Mouse (Mus musculus) G1E-ER4 (cell line): Measurements from ENCODE around the gene Tmem35b. TPM values are rescaled to one million over a fixed set of nuclear protein-coding genes. Genes with fewer than 3 reads are reported as not detected.

Experiments used
- GATA1 ChIP-seq: IDR thresholded peaks from one replicate; pipeline ENCODE4 v1.8.0; 2012; ENCODE audit warnings: low read length, inconsistent platforms
- polyA plus RNA-seq: library from polyadenylated mRNA; stranded (reverse); fragments of >175 nt; gene quantifications from 2 replicates; pipeline ENCODE4 v1.2.3, GENCODE M21; 2012

Tmem35b gene
- polyA plus RNA-seq, 1 experiment: 0.27 TPM

GRCm38 (mm10) chr4:127157746-127158145 is 34.3 kb downstream of the Tmem35b start:
- no peak for TF ChIP-seq GATA1

- TF ChIP-seq GATA1: no peak
These were observed 40.4 kb downstream of the Tmem35b start for GRCm38 (mm10) chr4:127163926-127164325.

GRCm38 (mm10) chr4:127167096-127167495 is 43.6 kb downstream of the Tmem35b start:
- TF ChIP-seq GATA1: no peak

- TF ChIP-seq GATA1: no peak
These were observed 44.2 kb downstream of the Tmem35b start for GRCm38 (mm10) chr4:127167731-127168130.

GRCm38 (mm10) chr4:127168211-127168913 is 44.9 kb downstream of the Tmem35b start:
- TF ChIP-seq GATA1: no peak

GRCm38 (mm10) chr4:127168914-127169345 is 45.4 kb downstream of the Tmem35b start, which contains the start of gene Dlgap3:
Gene Dlgap3, plus strand, starts transcription at chr4:127169204.
- no peak for TF ChIP-seq GATA1

- TF ChIP-seq GATA1: no peak
These were observed 46.1 kb downstream of the Tmem35b start for GRCm38 (mm10) chr4:127169346-127170221.

GRCm38 (mm10) chr4:127170866-127171265 is 47.4 kb downstream of the Tmem35b start:
- no peak for TF ChIP-seq GATA1

- no peak for TF ChIP-seq GATA1
These were observed 47.9 kb downstream of the Tmem35b start for GRCm38 (mm10) chr4:127171341-127171905.

GRCm38 (mm10) chr4:127172119-127172518 is 48.6 kb downstream of the Tmem35b start:
- TF ChIP-seq GATA1: no peak

- no peak for TF ChIP-seq GATA1
These were observed 49.1 kb downstream of the Tmem35b start for GRCm38 (mm10) chr4:127172614-127173013.

GRCm38 (mm10) chr4:127173461-127173860 is 50.0 kb downstream of the Tmem35b start:
- TF ChIP-seq GATA1: no peak

- TF ChIP-seq GATA1: no peak
These were observed 50.8 kb downstream of the Tmem35b start for GRCm38 (mm10) chr4:127174075-127174899.

GRCm38 (mm10) chr4:127174900-127175278 is 51.4 kb downstream of the Tmem35b start:
- no peak for TF ChIP-seq GATA1

GRCm38 (mm10) chr4:127177961-127178360 is 54.5 kb downstream of the Tmem35b start:
- no peak for TF ChIP-seq GATA1
